Mouse (Mus musculus) left cerebral cortex, adult 9 months (tissue): ENCODE results near the gene Khk.

Experiments
- DNase-seq, 2 experiments: peaks; one replicate each; pipeline ENCODE4 v3.0.0; 2022; ENCODE audit warnings: low spot score in 2 of 2

Gene Khk

DNA sequence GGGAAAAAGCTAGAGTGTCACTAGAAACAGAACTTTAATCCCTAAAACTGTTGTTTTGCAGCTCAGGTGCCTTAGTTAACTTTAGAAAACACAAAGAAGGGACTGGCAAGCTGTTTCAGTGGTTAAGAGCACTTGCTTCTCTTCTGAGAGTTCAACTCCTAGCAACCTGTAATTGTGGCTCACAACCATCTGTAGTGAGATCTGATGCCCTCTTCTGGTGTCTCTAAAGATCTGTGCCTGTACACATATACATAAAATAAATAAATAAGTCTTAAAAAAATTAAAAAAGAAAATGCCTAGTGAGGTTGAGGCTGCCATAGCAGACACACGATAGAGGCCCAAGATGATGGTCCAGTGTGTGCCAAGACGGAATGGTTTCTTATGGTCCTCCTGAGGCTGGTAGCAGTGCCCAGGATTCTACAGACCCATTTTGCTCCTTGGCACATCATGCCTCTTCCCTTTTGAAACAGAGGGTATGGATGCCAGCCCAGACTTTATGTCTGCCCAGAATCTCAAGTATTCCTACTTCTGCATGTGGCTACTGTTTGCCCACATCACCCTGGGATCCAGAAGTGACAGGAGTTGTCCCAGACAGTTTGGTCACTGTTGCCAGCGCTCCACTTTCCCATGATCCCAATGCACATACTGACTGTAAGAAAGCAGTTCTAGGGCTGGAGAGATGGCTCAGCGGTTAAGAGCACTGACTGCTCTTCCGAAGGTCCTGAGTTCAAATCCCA, 13.7 kb downstream of the Khk start:
- DNase-seq = no peak

DNA sequence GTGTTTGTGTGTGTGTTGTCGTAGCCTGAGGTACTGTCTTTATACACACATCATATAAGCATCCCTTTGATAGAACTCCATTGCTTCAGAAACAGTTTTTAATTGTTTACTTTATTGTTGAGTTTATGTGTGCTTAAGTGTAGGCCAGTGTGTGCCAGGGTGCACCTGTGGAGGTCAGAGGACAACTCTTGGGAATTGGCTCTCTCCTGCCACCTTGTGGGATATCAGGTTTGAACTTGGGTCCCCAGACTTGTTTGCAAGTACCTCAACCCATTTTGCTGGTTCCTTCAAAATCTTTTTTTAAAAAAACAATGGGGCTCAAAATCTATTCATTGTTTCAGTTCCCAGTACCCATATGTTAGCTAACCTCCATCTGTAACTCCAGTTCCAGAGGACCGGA, 21.8 kb downstream of the Khk start:
- no peak for DNase-seq

DNA sequence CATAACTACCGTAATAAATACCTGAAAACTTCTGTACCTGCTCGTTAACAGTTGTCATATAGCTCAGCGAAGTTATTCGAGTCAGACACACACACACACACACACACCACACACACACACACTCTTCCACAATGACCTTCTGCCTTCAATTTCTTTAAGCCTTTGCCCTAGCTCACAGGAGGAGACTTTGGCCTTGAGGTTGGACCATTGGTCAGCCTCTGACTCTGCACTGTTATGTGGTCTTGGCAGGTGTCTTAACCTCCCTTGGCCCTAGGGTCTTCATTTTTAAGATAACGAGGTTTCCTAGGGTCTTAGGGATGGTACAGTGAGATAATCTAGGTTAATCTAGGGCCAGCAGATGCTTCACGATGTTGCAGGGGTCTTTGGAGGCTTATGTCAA, 23.1 kb downstream of the Khk start:
- no peak for DNase-seq

DNA sequence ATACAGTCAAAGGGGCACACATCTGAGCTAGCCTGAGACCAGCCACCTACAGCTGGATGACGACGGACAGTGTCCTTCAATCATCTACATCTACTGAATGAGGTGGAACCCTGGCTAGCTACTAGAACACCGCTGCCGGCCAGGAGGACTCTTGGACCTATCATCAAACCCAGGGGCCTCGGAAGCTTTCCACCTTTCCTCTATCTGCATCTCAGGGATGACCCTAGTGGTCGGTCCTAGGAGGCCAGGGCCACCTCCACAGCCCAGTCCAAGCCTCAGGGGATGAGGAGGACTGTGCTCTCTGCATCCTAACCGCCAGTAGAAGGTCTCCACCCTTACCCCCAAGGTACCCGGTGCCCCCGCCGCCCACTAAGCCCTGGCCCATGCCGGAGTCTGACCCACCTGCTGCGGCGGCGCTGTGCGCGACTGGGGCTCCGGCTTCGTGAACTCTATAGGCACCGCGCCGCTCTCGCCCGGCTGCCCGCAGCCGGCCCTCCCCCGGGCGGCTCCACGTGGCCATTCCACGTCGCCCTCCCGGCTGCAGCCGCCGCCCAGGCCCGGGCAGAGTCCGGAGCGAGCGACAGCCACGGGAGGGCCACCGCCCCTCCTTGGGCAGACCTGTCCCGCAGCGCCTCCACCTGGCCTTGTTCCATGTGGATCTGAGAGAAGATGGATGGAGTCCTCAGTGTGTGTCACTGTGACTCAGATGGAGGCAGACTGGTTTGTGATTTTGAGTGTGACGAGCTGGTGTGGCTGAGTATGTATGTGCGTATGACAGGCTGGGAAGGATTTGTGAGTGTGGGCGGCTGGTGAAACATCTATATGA, 23.9 kb downstream of the Khk start, which contains the start of gene Cgref1:
Gene Cgref1 (minus strand): TSS at position 636 of the 826 bp plus-strand sequence.
- DNase-seq = peak in 1 of 2 experiments; percentile 79

DNA sequence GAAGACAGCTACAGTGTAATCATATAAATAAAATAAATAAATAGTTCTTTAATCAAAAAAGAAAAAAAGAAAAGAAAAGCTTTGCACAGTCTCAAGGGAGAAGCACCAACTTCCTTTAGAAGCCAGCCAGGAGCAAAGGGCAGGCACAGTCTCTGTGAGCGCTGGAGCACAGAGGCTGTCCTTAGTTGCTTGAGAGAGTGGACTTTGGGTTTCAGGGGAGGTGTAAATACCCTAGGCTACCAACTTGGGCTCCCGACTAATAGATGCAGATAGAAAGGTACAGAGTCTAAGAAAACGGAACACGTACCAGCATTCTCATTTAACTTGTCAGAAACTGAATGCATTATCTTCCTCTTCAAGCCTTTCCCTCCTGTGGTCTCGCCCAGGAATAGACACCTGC, 27.4 kb downstream of the Khk start:
- DNase-seq = no peak

DNA sequence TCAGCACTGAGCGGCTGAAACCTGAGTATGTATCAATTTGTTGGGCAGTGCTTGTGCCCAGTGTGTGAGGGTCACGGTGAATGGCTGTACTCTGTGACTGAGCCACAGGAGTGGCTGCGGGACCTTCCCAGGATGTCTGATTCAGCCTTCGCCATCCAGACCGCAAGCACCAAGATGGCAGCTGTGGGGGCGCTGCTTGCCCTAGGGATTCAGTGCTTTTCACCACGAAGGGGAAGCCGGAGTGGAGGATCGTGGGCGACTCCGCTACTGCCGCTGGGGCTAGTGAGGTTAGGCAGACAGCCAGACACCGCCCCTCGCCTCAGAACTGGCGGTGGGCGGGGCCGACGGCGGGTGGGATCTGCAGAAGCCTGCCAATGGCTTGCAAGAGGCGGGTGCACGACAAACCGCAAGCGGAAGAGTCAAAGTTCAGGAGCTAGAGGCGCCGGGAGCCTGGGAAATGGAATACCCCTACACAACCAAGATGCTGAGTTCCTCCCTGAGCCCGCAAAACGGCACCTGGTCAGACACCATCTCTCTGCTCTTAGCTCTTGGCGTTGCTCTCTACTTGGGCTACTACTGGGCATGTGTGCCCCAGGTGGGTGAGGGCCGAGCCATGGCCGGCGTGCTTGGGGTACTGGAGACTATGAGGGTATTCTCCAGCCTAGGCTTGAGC, 28.6 kb downstream of the Khk start:
- DNase-seq = peak; percentile 85 to 92

DNA sequence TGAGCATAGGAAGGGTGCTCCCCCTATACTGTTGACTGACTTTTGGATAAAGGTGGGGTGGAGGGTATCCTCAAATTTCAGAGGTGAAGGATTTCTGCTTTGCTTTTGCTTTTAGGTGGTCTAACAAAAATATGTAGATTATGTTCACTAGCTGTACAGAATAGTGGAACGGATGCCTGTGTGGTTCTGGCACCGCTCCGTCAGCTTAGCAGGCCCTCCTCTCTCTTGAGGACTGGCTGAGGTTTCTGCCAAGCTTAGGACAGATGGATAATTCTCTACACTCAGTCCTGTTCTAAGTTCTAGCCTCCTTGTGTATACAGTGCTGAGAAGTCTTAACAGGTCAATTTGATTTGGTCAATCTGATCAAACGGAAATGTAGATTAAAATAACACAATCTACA, 29.2 kb downstream of the Khk start:
- no peak for DNase-seq

DNA sequence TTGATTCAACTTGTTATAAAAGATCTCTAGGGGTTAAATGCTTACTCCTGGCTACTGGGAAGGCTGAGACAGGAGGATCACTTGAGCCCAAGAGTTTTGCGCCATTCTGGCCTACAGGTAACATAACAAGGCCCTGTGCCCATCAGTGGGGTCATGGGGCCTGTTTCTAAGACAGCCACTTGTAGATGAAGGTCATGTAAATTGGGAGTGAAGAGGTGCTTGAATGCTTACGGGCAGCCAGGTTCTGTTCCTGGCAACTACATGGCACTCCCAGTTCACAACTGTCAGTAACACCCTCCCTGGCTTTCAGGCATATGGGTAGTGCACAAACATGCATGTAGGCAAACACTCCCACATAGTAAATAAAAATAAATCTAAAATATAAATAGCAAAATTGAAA, 29.7 kb downstream of the Khk start:
- DNase-seq = no peak

DNA sequence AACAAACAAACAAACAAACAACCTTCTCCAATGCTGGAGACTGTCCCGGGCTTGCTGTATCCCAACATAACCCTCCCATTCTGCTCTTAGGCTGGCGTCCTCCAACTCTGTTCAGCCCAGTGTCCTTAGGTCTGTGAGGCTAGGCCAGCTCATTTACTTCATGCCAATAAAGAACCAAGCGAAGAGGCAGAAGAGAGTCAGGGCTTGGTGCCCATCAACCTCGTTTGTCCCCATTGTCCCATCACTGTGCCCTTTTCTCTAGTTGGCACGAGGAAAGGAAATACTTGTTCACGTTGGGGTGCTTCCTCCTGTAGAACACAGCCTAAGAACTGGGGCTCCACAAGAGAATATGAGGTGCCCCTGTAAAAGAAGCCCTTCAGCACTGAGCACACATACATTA, 30.5 kb downstream of the Khk start:
- no peak for DNase-seq

DNA sequence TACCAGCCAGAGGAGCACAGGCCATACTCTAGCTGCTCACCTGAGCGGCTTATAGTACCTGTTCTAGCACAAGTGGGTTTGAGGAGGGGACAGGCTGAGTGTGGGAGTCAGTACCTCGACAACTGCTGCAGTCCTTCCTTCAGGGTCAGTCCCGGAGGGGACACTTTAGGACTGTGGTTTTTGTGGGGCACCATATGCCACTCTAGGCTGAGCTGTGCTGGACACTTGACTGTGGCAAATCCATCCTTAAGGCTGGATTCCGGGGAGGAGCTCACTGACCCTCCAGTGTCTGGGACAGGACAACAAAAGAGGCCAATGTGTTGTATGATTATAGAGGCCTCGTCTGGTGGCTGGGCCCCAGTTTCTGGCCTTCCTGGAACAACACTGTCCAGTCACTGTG, 31.3 kb downstream of the Khk start:
- no peak for DNase-seq

DNA sequence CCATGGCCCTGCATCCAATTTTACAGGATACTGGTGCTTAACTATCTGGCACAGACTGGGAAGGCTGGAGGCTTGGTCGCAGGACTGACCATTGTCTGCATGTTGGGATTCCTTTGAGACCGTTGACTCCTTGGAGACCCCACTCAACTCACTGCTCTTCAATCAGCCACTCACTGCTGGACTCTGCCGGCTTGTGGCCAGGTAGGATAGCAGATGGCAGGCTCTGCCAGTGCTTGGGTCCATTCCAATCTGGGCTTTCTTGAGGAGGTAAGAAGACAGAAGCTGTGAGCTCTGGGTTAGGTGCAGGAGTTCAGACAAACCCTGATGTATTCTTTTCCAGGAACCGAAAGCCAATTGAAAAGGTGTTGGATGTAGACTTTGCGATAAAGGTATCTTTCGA, 32.8 kb downstream of the Khk start:
- DNase-seq = no peak

DNA sequence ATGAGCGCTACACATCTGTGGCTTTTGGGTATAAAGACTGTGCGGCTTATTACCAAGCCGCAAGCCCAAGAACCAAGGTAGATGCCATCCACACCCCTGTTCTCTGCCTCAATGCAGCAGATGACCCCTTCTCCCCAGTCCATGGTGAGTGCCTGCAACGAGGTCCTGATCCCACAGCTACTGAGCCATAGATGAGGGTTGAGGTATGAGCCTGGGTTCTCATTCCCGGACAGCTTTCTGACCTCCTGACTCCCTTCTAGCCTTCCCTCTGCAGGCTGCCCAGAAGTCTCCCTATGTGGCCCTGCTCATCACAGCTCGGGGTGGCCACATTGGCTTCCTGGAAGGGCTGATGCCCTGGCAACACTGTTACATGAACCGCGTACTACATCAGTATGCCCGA, 33.3 kb downstream of the Khk start:
- no peak for DNase-seq

DNA sequence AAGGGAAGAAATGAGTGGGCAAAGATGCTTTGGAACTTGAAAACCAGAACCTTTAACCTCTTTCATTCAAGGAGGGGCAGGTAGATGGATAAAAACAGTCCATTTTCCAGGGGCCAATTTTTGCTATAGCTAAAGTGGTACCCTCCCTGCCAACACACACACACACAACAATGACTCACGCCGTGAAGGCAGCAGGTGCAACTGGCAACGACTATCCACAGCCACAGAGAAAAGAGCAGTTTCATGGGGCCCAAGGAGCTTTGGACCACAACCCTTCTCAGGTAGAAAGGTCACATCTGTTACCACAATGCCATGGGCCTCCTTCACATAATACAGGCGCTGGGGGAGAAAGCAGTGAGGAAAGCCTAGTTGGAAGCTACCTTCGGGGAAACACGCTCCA, 34.5 kb downstream of the Khk start:
- no peak for DNase-seq

DNA sequence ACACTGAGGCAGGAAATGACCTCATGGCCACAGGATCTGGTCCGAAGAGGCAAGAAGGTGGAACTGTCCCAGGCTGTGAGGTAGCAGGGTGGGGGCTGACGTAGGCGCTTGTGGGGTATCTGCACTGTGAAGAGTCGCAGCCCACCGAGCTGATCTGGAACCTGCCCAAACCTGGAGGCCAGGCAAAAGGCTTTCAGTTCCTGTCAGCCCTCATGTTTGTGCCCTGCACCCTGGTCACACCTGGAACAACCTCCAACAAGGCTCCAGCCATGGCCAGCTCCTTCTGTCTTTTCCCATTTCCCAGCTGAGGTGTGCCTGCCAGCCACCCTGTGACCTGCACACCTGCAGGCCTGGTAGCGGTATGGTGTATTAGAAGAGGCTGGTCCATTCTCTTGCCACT, 36.7 kb downstream of the Khk start:
- DNase-seq = no peak

DNA sequence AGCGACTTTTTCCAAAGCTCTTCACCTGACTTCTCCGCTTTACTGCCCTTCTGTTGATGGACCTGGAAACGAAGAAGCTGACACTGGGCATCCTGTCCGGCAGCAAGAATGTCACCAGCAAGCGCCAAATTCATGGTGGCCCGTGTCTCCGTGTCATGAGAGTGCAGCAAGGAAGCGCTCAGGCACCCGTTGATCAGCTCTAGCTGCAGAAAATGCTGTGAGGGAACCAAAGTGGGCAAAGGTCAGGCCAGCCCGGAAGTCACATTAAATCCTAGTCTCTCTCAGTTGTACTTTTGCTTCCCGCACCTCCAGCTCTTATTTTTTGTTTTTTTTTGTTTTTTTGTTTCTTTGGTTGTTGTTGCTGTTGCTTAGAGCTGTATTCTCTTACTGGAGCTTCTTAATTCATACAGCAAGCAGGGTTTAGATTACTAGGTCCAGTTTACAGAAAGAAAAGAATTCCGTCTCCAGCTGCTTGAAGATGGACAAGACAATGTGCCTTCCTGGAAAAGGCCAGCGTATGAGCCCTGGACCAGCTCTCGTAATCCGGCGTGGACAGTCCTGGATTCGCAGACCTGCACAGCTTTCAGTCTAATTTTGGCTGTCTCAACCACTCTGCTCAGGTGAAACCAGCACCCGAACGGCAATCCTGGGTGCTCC, 38.1 kb downstream of the Khk start:
- DNase-seq = no peak

DNA sequence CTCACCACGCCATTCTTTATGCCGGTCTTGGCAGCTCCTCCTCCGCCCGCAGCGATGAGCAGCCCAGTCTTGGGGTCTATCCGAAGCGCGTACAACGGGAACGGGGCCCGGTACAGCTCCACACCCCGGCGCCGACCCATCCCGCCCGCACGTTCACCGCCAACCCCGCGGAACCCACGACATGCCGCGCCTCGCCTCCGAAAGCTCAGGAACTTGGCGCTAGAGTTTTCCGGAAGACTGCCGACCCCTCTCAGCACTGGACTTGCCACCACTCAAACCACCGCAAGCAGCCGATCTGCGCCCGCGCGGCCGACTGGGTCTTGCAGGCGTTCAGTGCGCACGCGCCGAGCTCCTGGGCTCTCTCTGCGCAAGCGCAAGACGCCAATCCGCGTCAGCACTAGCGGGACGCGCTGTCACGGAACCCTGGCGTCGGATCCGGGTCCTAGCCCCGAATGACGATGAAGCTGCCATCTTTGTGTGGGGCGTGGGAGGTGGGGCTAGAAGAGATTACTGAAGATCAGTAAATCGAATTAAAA, 38.8 kb downstream of the Khk start, which contains the start of gene Preb:
Gene Preb (minus strand): TSS at position 396 of the 536 bp plus-strand sequence.
- DNase-seq = peak; percentile 93 to 98

DNA sequence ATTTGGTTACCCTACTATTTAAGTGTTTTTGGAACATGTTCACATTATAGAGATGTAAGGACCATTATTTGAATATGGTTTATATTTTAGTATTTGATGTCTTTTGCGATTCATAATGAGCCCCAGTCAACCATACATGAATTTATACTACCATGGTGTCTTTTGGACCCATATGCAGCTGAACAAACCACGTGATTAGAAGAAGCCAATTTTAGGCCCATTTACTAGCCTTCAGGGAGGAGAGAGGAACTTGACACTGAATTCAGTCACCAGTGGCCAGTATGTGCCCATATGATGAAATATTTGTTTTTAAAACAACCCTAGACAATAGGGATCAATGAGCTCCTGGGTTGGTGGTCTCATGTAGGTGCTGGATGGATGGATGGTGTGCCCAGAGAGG, 39.6 kb downstream of the Khk start:
- DNase-seq = no peak

DNA sequence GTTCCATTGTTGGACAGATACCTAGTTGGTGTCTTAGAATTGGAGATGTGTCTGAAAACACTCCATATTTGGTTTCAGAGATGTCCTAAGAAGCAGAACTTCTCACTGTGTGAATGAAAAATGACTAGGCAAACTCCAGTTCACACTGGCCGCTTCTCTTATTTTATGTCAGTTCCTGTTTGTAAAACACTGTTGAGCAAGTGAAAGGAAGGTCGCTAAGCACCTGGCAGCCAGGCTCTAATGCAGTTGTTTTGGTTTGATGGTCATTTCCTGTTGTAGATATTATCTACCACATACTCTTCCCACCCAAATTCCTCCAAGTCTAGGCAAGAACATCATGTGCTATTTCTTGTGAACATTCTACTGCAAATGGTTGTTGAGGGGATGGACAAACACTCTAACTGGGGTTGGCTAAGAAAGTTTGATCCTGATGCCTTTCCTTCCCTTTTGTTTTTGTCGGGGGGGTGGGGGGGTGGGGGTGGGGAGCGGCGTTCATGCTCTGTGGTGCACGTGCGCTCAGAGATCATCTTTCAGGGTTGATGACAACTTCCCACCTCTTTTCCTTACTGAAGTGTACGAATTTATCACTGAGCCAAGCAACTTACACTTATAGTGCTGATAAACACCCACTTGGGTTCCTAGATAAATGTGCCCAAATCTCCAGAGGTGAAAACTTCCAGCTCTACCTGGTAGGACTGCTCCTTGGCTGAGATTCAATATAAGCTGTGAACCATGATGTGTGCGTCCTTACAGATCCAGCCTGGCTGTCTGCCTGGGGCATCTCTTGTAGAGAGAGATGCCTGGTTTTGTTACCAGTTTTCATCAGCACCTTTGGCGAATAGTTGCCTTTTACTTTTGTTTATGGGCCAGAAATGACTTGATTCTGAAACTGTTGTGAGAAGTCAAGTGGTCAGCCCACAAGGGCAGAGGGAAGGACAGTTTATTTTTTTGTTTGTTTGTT, 40.6 kb downstream of the Khk start:
- no peak for DNase-seq

DNA sequence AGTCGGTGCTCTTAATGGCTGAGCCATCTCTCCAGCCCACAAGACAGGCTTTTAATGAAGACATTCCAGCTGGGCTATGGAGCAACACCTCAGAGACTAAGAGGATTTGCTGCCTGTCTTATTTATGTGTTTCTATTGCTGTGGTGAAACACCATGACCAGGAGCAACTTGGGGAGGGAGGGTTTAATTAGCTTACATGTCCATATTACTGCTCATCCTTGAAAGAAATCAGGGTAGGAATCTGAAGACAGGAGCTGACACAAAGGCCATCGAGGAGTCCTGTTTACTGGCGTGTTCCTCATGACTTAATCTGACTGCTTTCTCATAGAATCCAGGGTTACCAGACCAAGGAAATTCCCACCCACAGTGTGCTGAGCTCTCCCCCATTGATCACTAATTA, 42.7 kb downstream of the Khk start:
- DNase-seq = no peak

DNA sequence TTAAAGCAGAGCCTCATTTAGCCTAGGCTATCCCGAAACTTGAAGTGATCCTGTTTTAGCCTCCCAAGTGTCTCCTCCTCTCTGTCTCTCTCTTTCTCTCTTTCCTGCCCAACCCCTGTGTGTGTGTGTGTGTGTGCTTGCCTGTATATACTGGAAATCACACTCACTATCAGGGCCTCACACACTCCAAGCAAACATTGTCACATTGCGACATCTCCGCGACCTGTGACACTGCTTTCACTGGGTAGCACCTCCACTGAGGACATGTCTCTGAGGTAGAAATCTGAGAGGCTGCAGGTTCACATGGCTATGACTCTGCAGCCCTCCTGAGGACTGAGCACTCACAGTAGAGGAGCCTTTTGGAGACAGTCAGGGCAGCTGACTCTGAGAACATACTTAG, 45.0 kb downstream of the Khk start:
- DNase-seq = no peak

DNA sequence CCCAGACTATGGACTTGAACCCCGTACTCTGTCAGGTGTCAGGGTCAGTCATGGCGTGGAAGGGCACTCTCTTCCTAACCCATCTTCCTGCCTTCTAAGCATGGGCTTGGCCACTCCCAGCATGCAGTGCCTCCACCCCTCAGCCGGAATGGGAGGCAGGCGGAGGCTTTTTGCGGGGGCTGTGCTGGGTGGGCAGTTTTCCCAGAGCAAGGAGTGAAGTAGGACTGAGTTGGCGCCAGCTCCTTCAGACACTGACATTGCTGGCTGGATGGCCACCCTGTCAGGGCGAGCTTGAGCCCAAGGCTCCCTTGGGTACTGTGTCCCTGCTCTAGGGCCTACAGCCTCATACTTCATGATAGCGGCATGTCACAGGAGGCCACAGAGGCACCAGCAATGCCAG, 47.2 kb downstream of the Khk start, which contains the start of gene Tcf23:
Gene Tcf23 (plus strand): TSS at position 247 of the 400 bp plus-strand sequence.
- DNase-seq = no peak
